Mouse (Mus musculus) stomach, embryonic 16.5 days (tissue): ENCODE results near the gene Hmcn1. TPM values are rescaled to one million over a fixed set of nuclear protein-coding genes. Genes with fewer than 3 reads are reported as not detected.
A peak's percentile ranks its signal among the peaks of the same experiment; 100 is the strongest.

Experiments used
- ATAC-seq: fragments of 200-750 bp; cut with Nextera tagmentation; 2 replicates; pipeline ENCODE4 v1.8.0; 2017; ENCODE audit warnings: moderate number of reproducible peaks, moderate TSS enrichment; ENCODE audit not compliant: insufficient read depth, low FRiP score
- H3K27ac ChIP-seq: fragments of 300-500 bp; sonication (generic); 2 replicates; pipeline ENCODE4 v1.5.1; 2014; ENCODE audit warnings: low read length
- H3K27me3 ChIP-seq: fragments of 300-500 bp; sonication (generic); 2 replicates; pipeline ENCODE4 v1.6.1; 2014; ENCODE audit warnings: low read length, control low read depth, mixed read lengths; ENCODE audit not compliant: control insufficient read depth, insufficient read depth
- H3K36me3 ChIP-seq: fragments of 300-500 bp; sonication (generic); 2 replicates; pipeline ENCODE4 v1.6.1; 2014; ENCODE audit warnings: low read length; ENCODE audit not compliant: control insufficient read depth, insufficient read depth
- H3K4me1 ChIP-seq: fragments of 300-500 bp; sonication (generic); 2 replicates; pipeline ENCODE4 v1.6.1; 2014; ENCODE audit warnings: low read length, control low read depth, mixed read lengths; ENCODE audit not compliant: control insufficient read depth, insufficient read depth
- H3K4me2 ChIP-seq: fragments of 300-500 bp; sonication (generic); 2 replicates; pipeline ENCODE4 v1.6.1; 2014; ENCODE audit warnings: low read depth, low read length, mixed read lengths
- H3K4me3 ChIP-seq: fragments of 300-500 bp; sonication (generic); replicated peaks from 2 replicates; pipeline ENCODE4 v1.5.1; 2014; ENCODE audit warnings: mild to moderate bottlenecking, low read length
- H3K9ac ChIP-seq: fragments of 300-500 bp; sonication (generic); 2 replicates; pipeline ENCODE4 v1.6.1; 2014; ENCODE audit warnings: low read length
- H3K9me3 ChIP-seq: fragments of 300-500 bp; sonication (generic); replicated peaks from 2 replicates; pipeline ENCODE4 v1.6.1; 2016; ENCODE audit warnings: low read length, control low read depth; ENCODE audit not compliant: control insufficient read depth
- WGBS: fragments of 180-500 bp; shearing (Covaris S2); extraction: QIAGEN DNeasy Blood & Tissue Kit; methylation state at CpG from one replicate; pipeline ENCODE4 v1.1.7; 2014; 5-methylcytosine and 5-hydroxymethylcytosine counted together
- polyA plus RNA-seq: library from polyadenylated mRNA; unstranded; fragments of >200 nt; fragmentation: Nextera tagmentation; extraction: Ambion mirVana; gene quantifications from 2 replicates; pipeline ENCODE4 v1.2.1, GENCODE M21; 2015

Gene Hmcn1
- polyA plus RNA-seq, 1 experiment from 2014 or later = 13.6 TPM

- H3K4me3 ChIP-seq = no peak overlapping the region
- H3K4me2 ChIP-seq = no peak overlapping the region
- H3K27me3 ChIP-seq = no peaks in the 10 kb centered on the region
- H3K36me3 ChIP-seq = no peaks in the 10 kb centered on the region
- no peak overlapping the region for H3K9ac ChIP-seq
- H3K9me3 ChIP-seq = no peaks in the 10 kb centered on the region
- no peak overlapping the region for H3K27ac ChIP-seq
- peak; percentile 66; the same call in 1 of the 2 replicates for ATAC-seq
- 10% methylated on average over 5 of the region's 5 CpGs for WGBS
- H3K4me1 ChIP-seq = peaks cover 8% of the 10 kb centered on the region; the same call in 1 of the 2 replicates
These were observed 453.0 kb downstream of the Hmcn1 start for GRCm38 (mm10) chr1:150540267-150540666.

GRCm38 (mm10) chr1:150537410-150538128 lies 455.7 kb downstream of the Hmcn1 start:
- H3K9me3 ChIP-seq = no peaks in the 10 kb centered on the region
- H3K4me1 ChIP-seq = peaks cover 8% of the 10 kb centered on the region; the same call in 1 of the 2 replicates
- no peak overlapping the region for H3K9ac ChIP-seq
- H3K4me2 ChIP-seq = no peak overlapping the region
- WGBS = 76% methylated on average over 6 of the region's 6 CpGs
- no peak overlapping the region for H3K4me3 ChIP-seq
- no peak overlapping the region for H3K27ac ChIP-seq
- no peak for ATAC-seq
- H3K36me3 ChIP-seq = no peaks in the 10 kb centered on the region
- no peaks in the 10 kb centered on the region for H3K27me3 ChIP-seq

GRCm38 (mm10) chr1:150535770-150536534 lies 457.3 kb downstream of the Hmcn1 start:
- no peak overlapping the region for H3K27ac ChIP-seq
- peak overlapping the region; percentile 34 for H3K4me2 ChIP-seq
- H3K4me1 ChIP-seq = peaks cover 8% of the 10 kb centered on the region; the same call in 1 of the 2 replicates
- H3K4me3 ChIP-seq = no peak overlapping the region
- H3K36me3 ChIP-seq = no peaks in the 10 kb centered on the region
- H3K9me3 ChIP-seq = no peaks in the 10 kb centered on the region
- H3K9ac ChIP-seq = no peak overlapping the region
- WGBS = 38% methylated on average over 16 of the region's 16 CpGs
- H3K27me3 ChIP-seq = no peaks in the 10 kb centered on the region
- no peak for ATAC-seq

GRCm38 (mm10) chr1:150534587-150534986 lies 458.6 kb downstream of the Hmcn1 start:
- H3K27ac ChIP-seq = no peak overlapping the region
- WGBS = 79% methylated on average over 8 of the region's 8 CpGs
- no peak for ATAC-seq

GRCm38 (mm10) chr1:150513041-150513440 lies 480.2 kb downstream of the Hmcn1 start:
- Histone ChIP-seq H3K27me3 (no peaks in the 10 kb centered on the region), H3K9ac (no peak overlapping the region), H3K36me3 (no peaks in the 10 kb centered on the region), H3K9me3 (no peaks in the 10 kb centered on the region), H3K27ac (no peak overlapping the region), H3K4me1 (no peaks in the 10 kb centered on the region), H3K4me2 (no peak overlapping the region), H3K4me3 (no peak overlapping the region)
- no peak for ATAC-seq
- 86% methylated on average over 2 of the region's 2 CpGs for WGBS

More at GRCm38 (mm10) chr1:150534587-150534986, 458.6 kb downstream of the Hmcn1 start:
- H3K4me1 ChIP-seq = peaks cover 8% of the 10 kb centered on the region; the same call in 1 of the 2 replicates
- no peak overlapping the region for H3K9ac ChIP-seq
- no peak overlapping the region for H3K4me2 ChIP-seq
- no peaks in the 10 kb centered on the region for H3K27me3 ChIP-seq
- no peaks in the 10 kb centered on the region for H3K36me3 ChIP-seq
- H3K9me3 ChIP-seq = no peaks in the 10 kb centered on the region
- H3K4me3 ChIP-seq = no peak overlapping the region

Other genes with a start within 250 kb of the Hmcn1 start
- 0.08 and 0.15 TPM in 2 replicates for gene Gm47985, start 189.1 kb upstream of the Hmcn1 start, polyA plus RNA-seq
- 0.10 and 0.15 TPM in 2 replicates for gene Gm8947, start 198.9 kb upstream of the Hmcn1 start, polyA plus RNA-seq
- gene Gm47995, start 205.0 kb upstream of the Hmcn1 start, polyA plus RNA-seq = not detected in 2 replicates
- 0.14 TPM in 1 of 2 replicates, not detected in the other for gene 3110040M04Rik, start 210.7 kb upstream of the Hmcn1 start, polyA plus RNA-seq
- gene Gm47996, start 216.7 kb upstream of the Hmcn1 start, polyA plus RNA-seq = not detected in 2 replicates